Comparison of ENCODE assay signal across 17 mouse cellular contexts in genomic region chr7:72223558-72223957, GRCm38 (mm10).
"Had no signal": no experiment of that assay in that cellular context is flagged by ENCODE, and none has a peak within 500 bp of the region (broad histone marks: within the 10 kb centered on the region; RNA-seq: fewer than 3 reads in every experiment).

No protein-coding gene starts in this region.

- H3K4me1 ChIP-seq: lung, embryonic 15.5 days; megakaryocyte, embryonic 14.5 days; midbrain, embryonic 13.5 days; midbrain, embryonic 15.5 days; neural tube, embryonic 12.5 days; stomach, embryonic 15.5 days had no signal

- H3K27me3 ChIP-seq: lung, embryonic 15.5 days; megakaryocyte, embryonic 14.5 days; midbrain, embryonic 15.5 days; neural tube, embryonic 12.5 days; stomach, embryonic 15.5 days had no signal

- ATAC-seq: lung, postnatal 0 days; midbrain, embryonic 13.5 days; midbrain, embryonic 15.5 days had no signal

- DNase-seq: lung, adult 2 months; lung, postnatal 14 days; lung, postnatal 36 days; right cerebral cortex, postnatal 14 days; thymus, adult 2 months; thymus, postnatal 25 days; thymus, postnatal 4 days had no signal

- H3K9me3 ChIP-seq: lung, embryonic 15.5 days; megakaryocyte, embryonic 14.5 days; midbrain, embryonic 13.5 days; midbrain, embryonic 15.5 days; neural tube, embryonic 12.5 days; stomach, embryonic 15.5 days had no signal

- H3K9ac ChIP-seq: lung, embryonic 15.5 days; midbrain, embryonic 13.5 days; midbrain, embryonic 15.5 days; neural tube, embryonic 12.5 days; stomach, embryonic 15.5 days had no signal

- H3K4me2 ChIP-seq: lung, embryonic 15.5 days; midbrain, embryonic 11.5 days; midbrain, embryonic 13.5 days; midbrain, embryonic 15.5 days; neural tube, embryonic 12.5 days; stomach, embryonic 15.5 days had no signal

- H3K4me3 ChIP-seq: lung, embryonic 15.5 days; megakaryocyte, embryonic 14.5 days; midbrain, embryonic 13.5 days; midbrain, embryonic 15.5 days; neural tube, embryonic 12.5 days; stomach, embryonic 15.5 days had no signal

- H3K36me3 ChIP-seq: lung, embryonic 15.5 days; midbrain, embryonic 13.5 days; midbrain, embryonic 15.5 days; neural tube, embryonic 12.5 days; stomach, embryonic 15.5 days had no signal

- H3K27ac ChIP-seq: lung, embryonic 15.5 days; macrophage; midbrain, embryonic 13.5 days; midbrain, embryonic 15.5 days; neural tube, embryonic 12.5 days; stomach, embryonic 15.5 days; stomach, postnatal 0 days had no signal
